Mouse (Mus musculus) neural tube, embryonic 11.5 days (tissue): ENCODE results near the gene Ccdc96. TPM values are rescaled to one million over a fixed set of nuclear protein-coding genes. Genes with fewer than 3 reads are reported as not detected.

Source experiments
- ATAC-seq: fragments of 200-750 bp; cut with Nextera tagmentation; 2 replicates; pipeline ENCODE4 v1.8.0; 2017; ENCODE audit warnings: moderate number of reproducible peaks, mild to moderate bottlenecking, moderate TSS enrichment, moderate library complexity; ENCODE audit not compliant: insufficient read depth, low FRiP score, low TSS enrichment
- DNase-seq: peaks from one replicate; pipeline ENCODE4 v3.0.0-alpha.2; 2015; ENCODE audit warnings: low spot score
- H3K27ac ChIP-seq: fragments of 300-500 bp; sonication (generic); 2 replicates; pipeline ENCODE4 v1.5.1; 2014; ENCODE audit warnings: low read depth, mild to moderate bottlenecking, low read length
- H3K27me3 ChIP-seq: fragments of 300-500 bp; sonication (generic); 2 replicates; pipeline ENCODE4 v1.6.1; 2014; ENCODE audit warnings: mild to moderate bottlenecking, low read length, mixed read lengths; ENCODE audit not compliant: control insufficient read depth, insufficient read depth
- H3K36me3 ChIP-seq: fragments of 300-500 bp; sonication (generic); 2 replicates; pipeline ENCODE4 v1.6.1; 2014; ENCODE audit warnings: mild to moderate bottlenecking, low read length, moderate library complexity, mixed read lengths; ENCODE audit not compliant: control insufficient read depth, insufficient read depth
- H3K4me1 ChIP-seq: fragments of 300-500 bp; sonication (generic); 2 replicates; pipeline ENCODE4 v1.6.1; 2014; ENCODE audit warnings: low read length, mixed read lengths; ENCODE audit not compliant: control insufficient read depth, insufficient read depth
- H3K4me2 ChIP-seq: fragments of 300-500 bp; sonication (generic); 2 replicates; pipeline ENCODE4 v1.6.1; 2014; ENCODE audit warnings: low read depth, mild to moderate bottlenecking, moderate library complexity
- H3K4me3 ChIP-seq: fragments of 300-500 bp; sonication (generic); 2 replicates; pipeline ENCODE4 v1.5.1; 2014; ENCODE audit warnings: low read depth, low read length
- H3K9ac ChIP-seq: fragments of 300-500 bp; sonication (generic); 2 replicates; pipeline ENCODE4 v1.6.1; 2014; ENCODE audit warnings: mild to moderate bottlenecking, low read length
- H3K9me3 ChIP-seq: fragments of 300-500 bp; sonication (generic); 2 replicates; pipeline ENCODE4 v1.6.1; 2016; ENCODE audit warnings: low read length; ENCODE audit not compliant: control insufficient read depth
- WGBS: fragments of 180-500 bp; shearing (Covaris S2); extraction: QIAGEN DNeasy Blood & Tissue Kit; methylation state at CpG from one replicate; pipeline ENCODE4 v1.1.7; 2014; 5-methylcytosine and 5-hydroxymethylcytosine counted together
- polyA plus RNA-seq: library from polyadenylated mRNA; unstranded; fragments of >200 nt; fragmentation: Nextera tagmentation; extraction: Ambion mirVana; gene quantifications from 2 replicates; pipeline ENCODE4 v1.2.1, GENCODE M21; 2014

Gene Ccdc96
- polyA plus RNA-seq, 1 experiment from 2014 or later: 3.8 TPM

DNA sequence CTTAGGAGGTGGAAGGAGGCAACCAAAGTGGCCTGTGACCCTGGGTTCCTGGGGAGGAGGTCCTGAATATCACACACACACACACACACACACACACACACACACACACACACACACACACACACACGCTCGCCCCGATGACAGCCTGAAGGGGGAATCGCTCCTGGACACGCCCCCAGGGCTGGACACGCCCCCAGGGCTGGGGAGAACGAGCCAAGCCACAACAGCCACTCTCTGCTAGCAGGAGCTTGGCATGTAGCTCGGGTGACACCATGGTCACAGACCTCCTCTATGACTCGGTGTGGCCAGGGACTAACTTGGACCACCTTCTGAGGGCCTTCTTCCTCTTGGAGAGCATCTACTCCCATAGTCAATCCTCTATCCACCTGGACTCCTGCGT lies 33.3 kb upstream of the Ccdc96 start:
- no peaks in the 10 kb centered on the region for H3K9me3 ChIP-seq
- H3K27ac ChIP-seq: no peak overlapping the region
- ATAC-seq (no peak), DNase-seq (peak; percentile 30)
- no peaks in the 10 kb centered on the region for H3K4me1 ChIP-seq
- H3K9ac ChIP-seq: no peak overlapping the region
- H3K4me3 ChIP-seq: no peak overlapping the region
- 16% methylated on average over 10 of the region's 10 CpGs for WGBS
- H3K27me3 ChIP-seq: no peaks in the 10 kb centered on the region
- H3K36me3 ChIP-seq: no peaks in the 10 kb centered on the region
- H3K4me2 ChIP-seq: no peak overlapping the region

DNA sequence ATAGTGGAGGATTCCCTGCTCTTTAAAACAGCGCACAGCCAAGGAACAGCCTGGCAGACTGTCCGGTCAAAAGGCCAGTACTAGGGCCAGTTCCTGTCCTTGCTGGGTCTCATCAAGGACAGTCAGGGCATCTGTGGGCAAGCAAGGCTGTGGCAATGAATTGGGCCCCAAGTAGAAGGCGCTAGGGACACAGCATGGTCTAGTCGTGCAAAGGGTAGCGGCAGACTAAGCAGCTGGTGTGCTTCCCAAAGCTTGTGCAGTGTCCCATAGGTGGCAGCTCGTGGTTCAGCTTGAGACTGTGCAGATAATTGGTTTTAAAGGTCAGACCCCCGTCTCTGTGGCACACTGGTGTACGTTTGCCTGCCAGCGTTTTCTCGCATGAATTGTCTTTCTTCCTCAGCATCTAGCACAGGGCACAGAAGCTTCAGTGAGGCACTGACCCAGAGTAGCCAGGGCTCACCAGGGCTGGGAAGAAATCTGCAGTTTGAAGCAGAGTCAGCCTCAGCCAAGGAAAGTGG lies 32.5 kb upstream of the Ccdc96 start:
- no peak overlapping the region for H3K4me3 ChIP-seq
- no peaks in the 10 kb centered on the region for H3K36me3 ChIP-seq
- ATAC-seq (no peak), DNase-seq (no peak)
- H3K27ac ChIP-seq: no peak overlapping the region
- WGBS: 75% methylated on average over 10 of the region's 10 CpGs
- H3K9ac ChIP-seq: no peak overlapping the region
- no peaks in the 10 kb centered on the region for H3K4me1 ChIP-seq
- H3K4me2 ChIP-seq: no peak overlapping the region
- no peaks in the 10 kb centered on the region for H3K27me3 ChIP-seq
- no peaks in the 10 kb centered on the region for H3K9me3 ChIP-seq

DNA sequence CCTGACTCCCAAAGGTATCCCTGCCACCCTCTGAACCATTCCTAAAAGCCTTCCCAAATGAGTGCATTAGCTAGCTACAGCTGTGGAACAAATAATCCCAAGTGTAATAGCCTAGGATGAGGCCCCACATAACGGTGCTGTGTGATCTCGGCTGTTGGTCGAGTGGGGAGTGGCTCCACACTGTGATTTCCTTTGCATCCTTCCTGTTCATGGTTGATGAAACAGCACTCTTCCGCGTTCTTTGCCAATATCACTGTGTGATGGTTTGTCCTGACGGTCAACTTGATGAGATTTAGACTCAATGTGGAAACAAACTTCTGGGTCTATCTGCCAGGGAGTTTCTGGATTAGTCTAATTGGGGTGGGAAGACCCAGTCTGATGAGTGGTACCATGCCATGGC lies 31.6 kb upstream of the Ccdc96 start:
- Histone ChIP-seq H3K9ac (no peak overlapping the region), H3K4me1 (no peaks in the 10 kb centered on the region), H3K4me2 (no peak overlapping the region), H3K9me3 (no peaks in the 10 kb centered on the region), H3K4me3 (no peak overlapping the region), H3K36me3 (no peaks in the 10 kb centered on the region), H3K27me3 (no peaks in the 10 kb centered on the region), H3K27ac (no peak overlapping the region)
- no peak for DNase-seq
- 85% methylated on average over 6 of the region's 6 CpGs for WGBS
- no peak for ATAC-seq

DNA sequence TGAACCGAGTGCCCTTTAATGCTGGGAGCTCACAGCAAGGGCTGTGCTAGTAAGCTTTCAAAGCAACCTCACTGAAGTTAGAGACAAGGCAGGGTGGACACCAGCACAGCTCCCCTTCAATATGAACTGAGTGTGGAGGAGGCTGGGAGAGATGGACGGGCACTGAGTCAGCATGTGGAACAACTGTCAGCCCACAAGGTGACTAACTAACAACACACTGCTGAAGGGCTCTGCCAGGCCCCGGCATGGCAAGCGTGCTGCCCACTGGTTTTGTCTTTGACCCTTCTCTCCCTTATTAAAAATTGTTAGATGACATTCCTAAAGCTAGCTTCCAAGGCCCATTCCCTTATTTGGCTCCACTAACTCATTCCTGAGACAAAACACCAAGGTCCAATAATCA lies 26.7 kb upstream of the Ccdc96 start:
- WGBS: 86% methylated on average over 4 of the region's 4 CpGs
- H3K4me2 ChIP-seq: no peak overlapping the region
- no peak for ATAC-seq

DNA sequence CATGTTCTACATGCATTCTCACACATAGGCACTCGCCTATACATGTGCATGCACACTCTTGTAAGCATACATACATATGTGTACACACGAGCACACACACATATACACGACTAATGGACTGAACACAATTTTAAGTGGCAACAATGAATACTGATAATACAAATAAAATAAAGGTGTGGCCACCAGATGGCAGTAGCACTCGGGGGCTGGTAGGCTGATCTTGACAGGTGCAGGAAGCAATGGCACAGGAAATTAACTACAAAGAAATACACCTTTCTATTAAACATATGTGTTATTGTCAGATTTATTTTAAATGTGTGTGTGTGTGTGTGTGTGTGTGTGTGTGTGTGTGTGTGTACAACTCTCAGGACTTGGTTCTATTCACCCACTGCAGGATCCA lies 25.5 kb upstream of the Ccdc96 start:
- no peak overlapping the region for H3K9ac ChIP-seq
- no peak for ATAC-seq
- no peaks in the 10 kb centered on the region for H3K4me1 ChIP-seq
- DNase-seq: peak; percentile 24
- no peak overlapping the region for H3K27ac ChIP-seq
- H3K9me3 ChIP-seq: no peaks in the 10 kb centered on the region
- H3K4me2 ChIP-seq: no peak overlapping the region
- H3K27me3 ChIP-seq: no peaks in the 10 kb centered on the region
- WGBS: 18% methylated on average over 4 of the region's 4 CpGs
- no peaks in the 10 kb centered on the region for H3K36me3 ChIP-seq
- H3K4me3 ChIP-seq: no peak overlapping the region

More for the DNA sequence above, 26.7 kb upstream of the Ccdc96 start:
- H3K4me3 ChIP-seq: no peak overlapping the region
- no peaks in the 10 kb centered on the region for H3K9me3 ChIP-seq
- no peak overlapping the region for H3K9ac ChIP-seq
- DNase-seq: no peak
- no peaks in the 10 kb centered on the region for H3K27me3 ChIP-seq
- H3K27ac ChIP-seq: no peak overlapping the region
- H3K4me1 ChIP-seq: no peaks in the 10 kb centered on the region
- no peaks in the 10 kb centered on the region for H3K36me3 ChIP-seq

DNA sequence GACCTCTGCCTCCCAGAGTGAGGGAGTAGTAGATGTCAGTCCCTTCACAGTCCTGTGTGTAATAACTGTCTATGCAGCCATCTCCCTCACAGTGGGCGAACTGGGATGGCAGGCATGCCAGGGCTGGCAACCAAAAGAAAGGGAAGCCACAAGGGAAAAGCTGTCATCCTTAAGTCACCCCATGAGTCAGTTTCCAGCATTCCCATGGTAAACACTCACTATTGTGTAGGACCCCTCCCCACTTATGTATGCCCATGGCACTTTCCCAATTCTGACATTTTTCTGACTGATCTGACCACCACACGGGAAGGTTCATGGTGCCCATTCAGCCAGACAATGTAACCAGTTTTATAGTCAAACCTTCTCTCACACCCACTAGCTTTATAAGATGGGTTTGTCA lies 23.7 kb upstream of the Ccdc96 start:
- Histone ChIP-seq H3K4me1 (peaks cover 3% of the 10 kb centered on the region), H3K9me3 (no peaks in the 10 kb centered on the region), H3K4me3 (no peak overlapping the region), H3K4me2 (no peak overlapping the region), H3K27ac (no peak overlapping the region), H3K36me3 (no peaks in the 10 kb centered on the region), H3K9ac (no peak overlapping the region), H3K27me3 (no peaks in the 10 kb centered on the region)
- ATAC-seq (no peak), DNase-seq (no peak)
- WGBS: 92% methylated on average over 2 of the region's 2 CpGs

DNA sequence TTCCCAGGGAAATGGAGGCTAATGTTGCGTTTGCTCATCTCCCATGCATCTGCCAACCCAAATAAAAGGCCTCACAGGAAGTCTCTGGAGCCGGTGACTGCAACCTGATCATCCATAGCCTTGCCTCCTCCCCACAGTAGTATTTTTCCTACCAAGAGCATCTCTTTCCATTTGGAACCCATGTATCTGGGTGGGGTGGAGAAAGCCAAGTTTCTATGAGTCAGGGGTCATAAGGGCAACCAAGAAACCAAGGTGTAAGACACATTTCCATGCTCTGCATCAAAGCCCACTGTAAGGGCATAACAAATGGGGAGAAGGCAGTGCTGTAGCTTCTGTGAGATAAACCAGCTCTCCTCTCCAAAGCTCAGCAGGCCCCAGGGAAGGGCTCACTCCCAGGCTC lies 23.2 kb upstream of the Ccdc96 start:
- 73% methylated on average over 2 of the region's 2 CpGs for WGBS
- H3K27me3 ChIP-seq: no peaks in the 10 kb centered on the region
- peaks cover 8% of the 10 kb centered on the region for H3K4me1 ChIP-seq
- H3K27ac ChIP-seq: no peak overlapping the region
- ATAC-seq: no peak
- H3K4me3 ChIP-seq: no peak overlapping the region
- no peak overlapping the region for H3K4me2 ChIP-seq
- H3K9ac ChIP-seq: no peak overlapping the region
- H3K36me3 ChIP-seq: no peaks in the 10 kb centered on the region
- DNase-seq: no peak
- H3K9me3 ChIP-seq: no peaks in the 10 kb centered on the region

DNA sequence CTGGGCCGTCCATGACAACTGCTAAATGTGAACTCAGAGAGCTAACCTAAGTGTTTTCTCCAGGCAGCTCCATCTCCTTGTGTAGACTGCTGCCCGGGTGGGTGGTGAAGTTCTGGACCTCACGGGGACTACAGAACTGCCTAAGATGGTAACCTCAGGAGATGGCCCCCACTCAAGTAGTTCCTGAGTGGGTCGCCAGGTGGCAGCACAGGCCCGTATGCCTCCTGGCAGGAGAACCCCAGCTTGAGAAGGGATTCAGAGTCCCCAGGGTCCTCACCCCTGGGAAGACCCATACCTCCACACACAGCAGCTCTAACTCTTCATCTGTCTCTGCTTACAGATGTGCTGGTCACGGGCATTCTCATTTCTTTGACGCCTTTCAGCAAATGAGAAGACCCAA lies 21.6 kb upstream of the Ccdc96 start:
- DNase-seq (peak; percentile 78), ATAC-seq (no peak)
- peaks cover 8% of the 10 kb centered on the region for H3K4me1 ChIP-seq
- H3K4me2 ChIP-seq: no peak overlapping the region
- no peak overlapping the region for H3K27ac ChIP-seq
- H3K4me3 ChIP-seq: no peak overlapping the region
- 22% methylated on average over 7 of the region's 7 CpGs for WGBS
- no peak overlapping the region for H3K9ac ChIP-seq
- H3K36me3 ChIP-seq: no peaks in the 10 kb centered on the region
- H3K27me3 ChIP-seq: no peaks in the 10 kb centered on the region
- no peaks in the 10 kb centered on the region for H3K9me3 ChIP-seq

DNA sequence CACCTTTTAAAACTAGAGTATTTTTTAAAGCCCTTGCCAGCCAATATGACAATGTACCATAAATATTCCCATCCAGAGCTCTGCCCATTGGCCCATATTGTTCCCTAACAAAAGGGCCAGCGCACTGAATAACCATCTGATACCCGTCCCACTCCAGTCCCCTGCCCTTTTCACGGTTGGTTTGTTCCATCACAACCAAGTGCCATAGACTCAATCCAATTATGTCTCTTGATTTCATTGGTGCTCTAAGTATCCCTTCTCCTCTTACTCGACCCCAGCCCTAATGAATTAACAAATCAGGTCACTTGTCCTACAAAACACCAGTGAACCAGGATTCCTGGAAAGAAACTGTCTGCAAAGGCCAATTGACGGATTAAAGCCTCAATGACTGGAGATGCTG lies 21.0 kb upstream of the Ccdc96 start:
- Histone ChIP-seq H3K27ac (no peak overlapping the region), H3K9ac (no peak overlapping the region), H3K4me2 (no peak overlapping the region), H3K4me3 (no peak overlapping the region), H3K27me3 (no peaks in the 10 kb centered on the region), H3K4me1 (peaks cover 8% of the 10 kb centered on the region), H3K36me3 (no peaks in the 10 kb centered on the region), H3K9me3 (no peaks in the 10 kb centered on the region)
- ATAC-seq (no peak), DNase-seq (no peak)
- WGBS: 30% methylated on average over 5 of the region's 5 CpGs
